Mouse (Mus musculus): ENCODE measurements around the gene Dpm3.

DNA sequence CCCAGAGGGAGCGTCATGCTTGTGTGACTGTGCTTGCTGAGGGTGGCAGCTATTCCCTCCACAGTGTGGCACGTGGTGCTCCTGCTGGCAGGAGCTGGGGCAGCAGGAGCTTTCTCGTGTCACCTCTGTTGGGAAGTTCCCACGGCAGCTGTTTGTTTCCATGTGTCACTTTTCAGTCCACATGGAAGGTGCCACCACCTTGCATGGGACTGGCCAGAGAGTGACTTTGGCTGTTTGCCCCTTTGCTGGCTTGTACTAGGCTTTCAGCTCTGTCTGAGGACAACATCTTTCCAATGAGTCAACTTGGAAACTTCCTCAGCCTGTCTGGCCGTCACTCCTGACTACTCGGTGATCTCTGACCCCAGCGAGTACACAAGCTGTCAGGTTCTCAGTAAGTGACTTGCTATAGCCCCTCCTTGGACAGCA lies 29.4 kb downstream of the Dpm3 start:
- TF ChIP-seq MAZ (IDR thresholded peaks at IDR 0.05; ENCODE audit: low read depth, low read length) (no peak), GABPA (IDR thresholded peaks at IDR 0.05; ENCODE audit: low read depth, low read length) (no peak), CTCF (IDR thresholded peaks at IDR 0.05 in 2 of 3, conservative IDR thresholded peaks at IDR 0.05 in 1 of 3; ENCODE audit: control insufficient read depth in 1 of 3, insufficient read depth in 1 of 3, low read depth in 2 of 3, low read length in 3 of 3, poor library complexity in 1 of 3, severe bottlenecking in 1 of 3) (no peak), MAX (IDR thresholded peaks at IDR 0.05; ENCODE audit: low read length) (no peak), TCF12 (IDR thresholded peaks at IDR 0.05; ENCODE audit: low read depth, low read length) (no peak), MAFK (IDR thresholded peaks at IDR 0.05; ENCODE audit: borderline replicate concordance, low read depth, low read length) (no peak), SMC3 (IDR thresholded peaks at IDR 0.05; ENCODE audit: low read depth, low read length) (no peak), EP300 (IDR thresholded peaks at IDR 0.05; ENCODE audit: low read depth in 1 of 2, low read length in 2 of 2) (no peak), GATA1 (IDR thresholded peaks at IDR 0.05; ENCODE audit: low read depth, low read length) (no peak), POLR2A (IDR thresholded peaks at IDR 0.05; ENCODE audit: control insufficient read depth in 1 of 2, insufficient read depth in 1 of 2, low read depth in 1 of 2, low read length in 2 of 2, poor library complexity in 1 of 2) (no peak), RAD21 (IDR thresholded peaks at IDR 0.05; ENCODE audit: low read depth, low read length) (no peak), POLR2AphosphoS5 (IDR thresholded peaks at IDR 0.05; ENCODE audit: borderline replicate concordance, low read depth, low read length) (no peak), ETS1 (IDR thresholded peaks at IDR 0.05; ENCODE audit: low read depth, low read length) (no peak), ELF1 (IDR thresholded peaks at IDR 0.05; ENCODE audit: low read depth, low read length) (no peak)

Measured in MEL (cell line).